Mouse (Mus musculus) lung, embryonic 16.5 days (tissue): ENCODE data around the gene Cyp24a1. TPM values are rescaled to one million over a fixed set of nuclear protein-coding genes. Genes with fewer than 3 reads are reported as not detected.
A peak's percentile ranks its signal among the peaks of the same experiment; 100 is the strongest.

ENCODE experiments used
- ATAC-seq: fragments of 200-750 bp; cut with Nextera tagmentation; 2 replicates; pipeline ENCODE4 v1.8.0; 2017; ENCODE audit warnings: low read depth, mild to moderate bottlenecking, moderate library complexity
- H3K27ac ChIP-seq: fragments of 300-500 bp; sonication (generic); 2 replicates; pipeline ENCODE4 v1.5.1; 2014; ENCODE audit warnings: mild to moderate bottlenecking, control low read depth, low read length
- H3K27me3 ChIP-seq: fragments of 300-500 bp; sonication (generic); 2 replicates; pipeline ENCODE4 v1.6.1; 2014; ENCODE audit warnings: low read depth, low read length, mixed read lengths; ENCODE audit not compliant: control insufficient read depth, insufficient read depth
- H3K36me3 ChIP-seq: fragments of 300-500 bp; sonication (generic); 2 replicates; pipeline ENCODE4 v1.6.1; 2014; ENCODE audit warnings: low read length; ENCODE audit not compliant: control insufficient read depth, insufficient read depth
- H3K4me1 ChIP-seq: fragments of 300-500 bp; sonication (generic); replicated peaks from 2 replicates; pipeline ENCODE4 v1.6.1; 2014; ENCODE audit warnings: low read length, mixed read lengths; ENCODE audit not compliant: control insufficient read depth, insufficient read depth
- H3K4me2 ChIP-seq: fragments of 300-500 bp; sonication (generic); 2 replicates; pipeline ENCODE4 v1.6.1; 2014; ENCODE audit warnings: low read depth, low read length, control low read depth
- H3K4me3 ChIP-seq: fragments of 300-500 bp; sonication (generic); 2 replicates; pipeline ENCODE4 v1.5.1; 2014; ENCODE audit warnings: mild to moderate bottlenecking, low read length, control low read depth
- H3K9ac ChIP-seq: fragments of 300-500 bp; sonication (generic); 2 replicates; pipeline ENCODE4 v1.6.1; 2014; ENCODE audit warnings: low read length, control low read depth
- H3K9me3 ChIP-seq: fragments of 300-500 bp; sonication (generic); 2 replicates; pipeline ENCODE4 v1.6.1; 2016; ENCODE audit warnings: low read length; ENCODE audit not compliant: control insufficient read depth
- WGBS: fragments of 180-500 bp; shearing (Covaris S2); extraction: QIAGEN DNeasy Blood & Tissue Kit; methylation state at CpG from one replicate; pipeline ENCODE4 v1.1.7; 2014; 5-methylcytosine and 5-hydroxymethylcytosine counted together
- polyA plus RNA-seq: library from polyadenylated mRNA; unstranded; fragments of >200 nt; fragmentation: Nextera tagmentation; extraction: Ambion mirVana; gene quantifications from 2 replicates; pipeline ENCODE4 v1.2.1, GENCODE M21; 2015

Gene Cyp24a1
- polyA plus RNA-seq, 1 experiment from 2014 or later = not detected

DNA sequence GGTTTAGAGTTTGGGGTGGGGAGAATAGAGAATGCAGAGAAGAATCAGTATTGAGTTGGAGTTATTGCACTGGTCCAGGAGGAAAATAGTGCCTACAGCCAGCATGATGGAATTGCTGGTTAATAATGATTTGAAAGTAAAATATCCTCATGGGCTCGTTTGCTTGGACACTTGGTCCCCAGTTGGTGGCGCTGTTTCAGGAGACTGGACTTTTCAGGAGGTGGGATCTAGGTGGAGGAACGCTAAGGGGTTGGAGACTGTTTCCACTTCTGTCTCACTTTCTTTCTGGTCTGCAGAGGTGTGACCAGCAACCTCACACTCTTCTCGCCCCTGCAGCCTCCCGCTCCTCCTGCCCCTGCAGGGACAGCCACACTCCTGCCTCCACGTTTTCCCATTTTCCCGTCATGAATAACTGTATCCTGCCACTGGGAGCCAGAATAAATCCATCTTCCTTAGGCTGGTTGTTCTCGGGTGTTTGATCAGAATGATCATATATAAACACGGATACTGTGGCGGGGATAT, 14.9 kb downstream of the Cyp24a1 start:
- no peaks in the 10 kb centered on the region for H3K9me3 ChIP-seq
- H3K4me3 ChIP-seq = no peak overlapping the region
- no peak overlapping the region for H3K9ac ChIP-seq
- ATAC-seq = no peak
- H3K4me2 ChIP-seq = no peak overlapping the region
- H3K27me3 ChIP-seq = peaks cover 6% of the 10 kb centered on the region; the same call in 1 of the 2 replicates
- H3K36me3 ChIP-seq = no peaks in the 10 kb centered on the region
- no peaks in the 10 kb centered on the region for H3K4me1 ChIP-seq
- no peak overlapping the region for H3K27ac ChIP-seq
- 46% methylated on average over 10 of the region's 10 CpGs for whole genome bisulfite sequencing

DNA sequence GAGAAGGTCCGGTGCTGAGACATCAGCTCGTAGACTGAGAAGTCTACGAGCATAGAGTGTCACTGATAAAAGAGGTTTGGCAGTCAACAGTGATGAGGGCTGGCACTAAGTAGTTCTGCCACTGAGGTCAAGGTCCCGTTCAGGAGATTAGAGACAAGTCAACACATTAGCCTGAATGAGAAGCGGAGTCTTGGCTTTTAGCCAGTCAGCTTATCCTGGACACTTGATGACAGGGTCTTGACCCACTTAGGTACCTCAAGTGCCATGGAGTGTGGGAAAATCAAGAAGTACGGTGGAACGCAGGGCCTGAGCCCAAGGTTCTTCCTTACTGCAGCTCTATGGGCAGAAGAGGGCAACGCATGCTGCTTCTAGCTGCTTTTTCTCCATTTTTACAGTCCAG, 20.3 kb downstream of the Cyp24a1 start:
- H3K27me3 ChIP-seq = no peaks in the 10 kb centered on the region
- ATAC-seq = peak; percentile 47; the same call in 1 of the 2 replicates

DNA sequence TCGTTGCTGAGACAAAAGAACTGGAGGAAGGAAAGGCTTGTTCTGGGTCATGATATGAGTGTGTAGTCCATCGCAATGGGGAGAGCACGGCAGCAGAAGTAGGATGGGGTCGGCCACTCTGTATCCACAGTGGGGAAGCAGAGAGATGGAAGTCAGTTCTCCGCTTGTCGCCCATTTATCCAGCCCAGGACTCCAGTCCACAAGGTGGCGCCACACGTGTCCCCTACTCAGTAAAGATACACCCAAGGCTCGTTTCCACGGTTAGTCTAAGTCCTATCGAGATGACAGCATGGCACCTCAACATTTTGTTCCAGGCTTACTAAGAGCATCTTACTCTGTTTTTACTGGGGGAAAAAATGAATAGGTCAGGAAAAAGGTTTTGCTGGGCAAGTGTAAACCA, 20.7 kb downstream of the Cyp24a1 start:
- ATAC-seq = no peak
- no peaks in the 10 kb centered on the region for H3K27me3 ChIP-seq
- no peaks in the 10 kb centered on the region for H3K36me3 ChIP-seq
- no peaks in the 10 kb centered on the region for H3K4me1 ChIP-seq
- no peak overlapping the region for H3K9ac ChIP-seq
- 0 out of 2 replicates have a peak, but pooled peaks cover 2% of the 10 kb centered on the region for H3K9me3 ChIP-seq
- 64% methylated on average over 11 of the region's 11 CpGs for WGBS
- H3K27ac ChIP-seq = no peak overlapping the region
- H3K4me3 ChIP-seq = no peak overlapping the region
- H3K4me2 ChIP-seq = no peak overlapping the region

More for the DNA sequence above, 20.3 kb downstream of the Cyp24a1 start:
- H3K9ac ChIP-seq = no peak overlapping the region
- H3K27ac ChIP-seq = no peak overlapping the region
- H3K4me1 ChIP-seq = no peaks in the 10 kb centered on the region
- H3K4me3 ChIP-seq = no peak overlapping the region
- no peak overlapping the region for H3K4me2 ChIP-seq
- H3K36me3 ChIP-seq = no peaks in the 10 kb centered on the region
- 23% methylated on average over 8 of the region's 8 CpGs for WGBS
- H3K9me3 ChIP-seq = 0 out of 2 replicates have a peak, but pooled peaks cover 2% of the 10 kb centered on the region

DNA sequence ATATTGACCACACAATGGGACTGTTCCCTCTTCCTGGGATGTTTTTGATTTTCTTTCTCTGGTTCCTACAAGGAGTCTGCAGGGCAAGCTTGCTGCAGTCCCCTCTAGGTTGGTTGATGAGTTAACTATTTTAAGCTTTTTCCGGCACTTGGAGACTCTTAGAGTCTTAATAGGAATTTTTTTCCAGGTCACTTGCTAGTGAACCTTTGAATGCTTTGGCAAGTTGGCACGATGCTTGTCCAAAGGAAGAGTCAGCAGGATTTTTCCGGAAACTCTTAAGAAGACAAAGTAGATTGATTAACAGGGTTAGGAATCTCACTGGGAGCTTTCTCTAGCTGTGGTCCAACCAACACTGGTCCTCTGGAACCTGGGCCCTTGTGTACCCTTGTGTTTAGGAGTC, 21.8 kb downstream of the Cyp24a1 start:
- Histone ChIP-seq H3K4me3 (no peak overlapping the region), H3K36me3 (no peaks in the 10 kb centered on the region), H3K27ac (no peak overlapping the region), H3K4me2 (no peak overlapping the region), H3K27me3 (no peaks in the 10 kb centered on the region; the same call in 1 of the 2 replicates), H3K4me1 (no peaks in the 10 kb centered on the region; the same call in 1 of the 2 replicates), H3K9me3 (0 out of 2 replicates have a peak, but pooled peaks cover 2% of the 10 kb centered on the region), H3K9ac (no peak overlapping the region)
- WGBS = 69% methylated on average over 3 of the region's 3 CpGs
- ATAC-seq = no peak

DNA sequence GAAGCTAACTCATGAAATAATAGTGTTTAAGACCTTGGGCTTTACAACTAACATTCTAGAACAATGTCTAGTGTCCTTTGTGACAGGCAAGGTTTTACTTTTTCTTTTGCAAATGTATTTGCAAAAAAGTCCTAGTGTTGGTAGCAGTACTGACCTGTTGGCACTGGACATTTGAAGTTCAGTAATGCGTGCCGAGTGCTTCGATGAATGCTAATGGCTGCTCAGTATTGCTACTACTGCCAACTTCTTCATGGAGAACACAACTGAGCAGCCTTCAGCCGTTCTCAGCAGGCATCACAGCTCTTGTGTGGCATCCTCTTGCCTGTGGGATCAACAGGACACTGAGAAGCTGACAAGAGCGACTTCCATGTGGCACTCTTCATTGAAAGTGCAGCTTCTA, 22.8 kb downstream of the Cyp24a1 start:
- H3K4me2 ChIP-seq = no peak overlapping the region
- H3K9ac ChIP-seq = no peak overlapping the region
- no peaks in the 10 kb centered on the region; the same call in 1 of the 2 replicates for H3K27me3 ChIP-seq
- no peak overlapping the region for H3K27ac ChIP-seq
- no peaks in the 10 kb centered on the region for H3K36me3 ChIP-seq
- no peak for ATAC-seq
- H3K4me3 ChIP-seq = no peak overlapping the region
- 0 out of 2 replicates have a peak, but pooled peaks cover 2% of the 10 kb centered on the region for H3K9me3 ChIP-seq
- 91% methylated on average over 5 of the region's 5 CpGs for WGBS
- H3K4me1 ChIP-seq = no peaks in the 10 kb centered on the region; the same call in 1 of the 2 replicates

DNA sequence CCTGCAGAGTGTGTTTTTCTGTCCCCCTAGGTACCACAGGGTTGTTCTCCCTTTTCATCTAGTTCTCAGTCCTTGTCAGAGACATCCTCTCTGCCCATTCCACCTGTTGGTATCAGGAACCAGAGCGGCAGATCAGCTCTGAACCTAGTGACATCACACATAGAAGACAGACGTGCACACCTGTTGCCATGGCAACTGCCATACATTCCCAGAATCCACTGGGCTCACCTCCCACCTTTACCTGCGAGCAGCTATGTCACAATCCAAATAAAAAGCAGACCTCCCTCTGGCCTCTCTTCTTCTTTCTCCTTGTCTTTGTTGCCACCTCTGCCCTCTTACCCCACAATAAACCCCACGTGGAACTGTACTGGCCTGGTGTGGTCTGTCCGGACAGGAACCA, 26.4 kb downstream of the Cyp24a1 start:
- no peak overlapping the region for H3K4me3 ChIP-seq

DNA sequence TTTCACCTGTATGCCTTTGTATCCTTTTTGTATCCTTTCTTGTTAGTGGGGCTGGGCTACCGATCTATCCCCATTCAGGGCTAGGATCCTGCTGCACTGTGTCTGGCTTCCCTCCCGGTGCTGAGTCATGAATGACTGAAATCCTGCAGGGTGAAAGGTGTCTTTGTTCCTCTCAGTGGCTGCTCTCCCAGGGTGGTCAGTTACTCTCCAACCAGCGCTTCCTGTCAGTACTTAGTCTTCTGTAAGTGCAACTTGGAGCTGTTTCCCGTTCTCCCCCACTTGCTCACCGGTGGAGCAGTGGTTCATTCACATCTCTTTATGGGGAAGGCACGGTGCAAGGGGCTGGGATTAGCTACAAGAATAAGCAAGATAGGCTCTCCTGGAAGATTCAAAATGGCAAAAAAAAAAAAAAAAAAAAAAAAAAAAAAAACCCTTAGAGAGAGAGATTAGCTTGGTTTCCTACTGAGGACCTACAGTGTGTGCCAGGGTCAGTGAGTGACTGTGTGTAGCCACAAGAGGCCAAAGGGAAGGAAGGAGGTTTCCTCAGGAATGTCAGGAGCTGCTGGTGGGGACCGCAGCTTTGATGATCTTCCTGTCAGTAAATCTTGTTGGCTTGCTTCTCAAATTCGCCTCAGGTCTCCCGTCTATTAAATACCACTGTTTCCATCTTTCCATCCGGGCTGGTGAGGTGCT, 27.2 kb downstream of the Cyp24a1 start:
- H3K4me2 ChIP-seq = no peak overlapping the region
- ATAC-seq = peak; percentile 64

More for the DNA sequence above, 26.4 kb downstream of the Cyp24a1 start:
- Histone ChIP-seq H3K27me3 (no peaks in the 10 kb centered on the region; the same call in 1 of the 2 replicates), H3K9ac (no peak overlapping the region), H3K27ac (no peak overlapping the region), H3K36me3 (no peaks in the 10 kb centered on the region), H3K9me3 (0 out of 2 replicates have a peak, but pooled peaks cover 2% of the 10 kb centered on the region), H3K4me1 (no peaks in the 10 kb centered on the region; the same call in 1 of the 2 replicates), H3K4me2 (no peak overlapping the region)
- WGBS = 56% methylated on average over 5 of the region's 5 CpGs
- no peak for ATAC-seq

DNA sequence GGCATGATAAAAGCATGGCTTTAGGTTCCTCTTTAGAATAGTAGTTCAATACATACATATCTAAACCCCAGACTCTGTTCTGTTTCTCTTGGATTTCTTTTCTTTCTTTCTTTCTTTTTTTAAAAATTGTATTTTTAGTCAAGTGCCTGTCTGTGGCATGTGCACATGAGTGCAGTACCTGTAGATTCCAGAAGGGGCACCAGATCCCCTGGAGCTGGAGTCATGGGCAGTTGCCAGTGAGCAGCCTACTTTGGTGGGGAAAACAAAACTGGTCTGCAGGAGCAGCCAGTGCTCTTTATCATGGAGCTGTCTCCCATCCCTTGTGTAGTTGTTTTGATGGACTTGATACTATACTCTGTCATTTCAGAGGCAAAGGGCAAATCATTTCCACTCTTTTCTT, 28.9 kb downstream of the Cyp24a1 start:
- Histone ChIP-seq H3K9me3 (no peaks in the 10 kb centered on the region), H3K9ac (no peak overlapping the region), H3K4me1 (no peaks in the 10 kb centered on the region; the same call in 1 of the 2 replicates), H3K36me3 (no peaks in the 10 kb centered on the region), H3K4me2 (no peak overlapping the region), H3K27me3 (no peaks in the 10 kb centered on the region; the same call in 1 of the 2 replicates), H3K27ac (no peak overlapping the region), H3K4me3 (no peak overlapping the region)
- ATAC-seq = no peak

More for the DNA sequence above, 27.2 kb downstream of the Cyp24a1 start:
- 10% methylated on average over 10 of the region's 10 CpGs for WGBS
- H3K36me3 ChIP-seq = no peaks in the 10 kb centered on the region
- H3K27ac ChIP-seq = no peak overlapping the region
- H3K9ac ChIP-seq = no peak overlapping the region
- no peaks in the 10 kb centered on the region; the same call in 1 of the 2 replicates for H3K4me1 ChIP-seq
- H3K9me3 ChIP-seq = 0 out of 2 replicates have a peak, but pooled peaks cover 2% of the 10 kb centered on the region
- no peaks in the 10 kb centered on the region; the same call in 1 of the 2 replicates for H3K27me3 ChIP-seq
- no peak overlapping the region for H3K4me3 ChIP-seq

DNA sequence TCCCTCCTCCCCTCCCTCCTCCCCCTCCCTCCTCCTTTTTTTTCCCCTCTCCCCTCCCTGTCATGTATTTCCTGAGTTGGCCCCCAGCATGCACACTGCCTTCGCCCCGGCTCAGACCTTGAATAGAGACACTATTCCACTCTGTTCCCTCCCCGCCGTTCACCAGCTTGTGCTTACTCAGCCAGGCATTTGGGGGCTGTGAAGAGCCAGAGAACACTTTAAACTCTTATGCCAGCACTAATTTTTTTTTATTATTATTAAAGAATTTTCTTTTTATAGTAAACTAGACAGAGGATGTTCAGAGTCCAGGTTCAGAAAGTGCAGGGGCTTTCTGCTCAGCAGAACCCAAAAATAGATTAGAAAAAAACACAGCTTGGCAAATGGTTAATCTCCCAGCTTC, 32.1 kb downstream of the Cyp24a1 start:
- 55% methylated on average over 4 of the region's 4 CpGs for WGBS
- H3K4me3 ChIP-seq = no peak overlapping the region
- no peaks in the 10 kb centered on the region for H3K9me3 ChIP-seq
- H3K4me1 ChIP-seq = no peaks in the 10 kb centered on the region; the same call in 1 of the 2 replicates
- H3K36me3 ChIP-seq = no peaks in the 10 kb centered on the region
- ATAC-seq = no peak
- H3K9ac ChIP-seq = no peak overlapping the region
- peaks cover under 1% of the 10 kb centered on the region for H3K27me3 ChIP-seq
- H3K27ac ChIP-seq = no peak overlapping the region
- H3K4me2 ChIP-seq = no peak overlapping the region
